Mouse (Mus musculus): ENCODE data around the gene Taf3. TPM values are rescaled to one million over a fixed set of nuclear protein-coding genes. Genes with fewer than 3 reads are reported as not detected.

Gene Taf3
- polyA plus RNA-seq, 1 experiment from 2014 or later, result 17.3 TPM

DNA sequence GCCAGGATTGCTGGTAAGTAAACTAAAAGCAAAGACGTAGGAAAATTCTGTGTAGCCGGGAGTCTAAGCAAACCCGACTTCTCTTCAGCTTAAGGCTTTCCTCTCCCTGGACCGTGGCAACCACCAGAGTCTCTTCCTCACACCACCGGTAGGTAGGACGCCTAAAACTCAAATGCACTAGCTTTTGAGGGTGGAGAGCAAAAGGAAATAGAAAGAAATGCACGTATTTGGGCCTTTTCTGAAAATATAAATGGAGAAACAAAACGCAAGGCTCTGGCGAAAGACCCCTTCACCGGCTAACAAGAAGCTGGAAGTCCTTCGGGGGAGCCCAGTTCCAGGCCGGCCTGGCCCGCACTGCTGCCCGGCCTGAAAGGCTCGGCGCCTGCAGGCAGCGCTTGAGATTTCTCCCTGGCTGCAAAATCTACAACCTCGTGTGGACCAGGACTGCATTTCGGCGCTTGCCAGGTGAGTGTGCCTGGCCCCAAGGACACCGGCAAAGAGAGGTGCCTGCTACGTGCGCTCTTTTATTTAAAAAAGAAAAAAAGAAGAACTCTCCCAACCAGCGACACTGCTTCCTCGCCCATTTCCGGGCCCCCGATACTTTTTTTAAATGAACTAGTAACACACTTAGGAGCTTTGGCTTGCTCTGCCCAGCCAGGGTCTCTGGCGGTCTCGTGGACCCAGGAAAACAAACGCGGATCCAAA is 171.6 kb downstream of the Taf3 start:
- H3K27me3 ChIP-seq, result peaks cover 96% of the 10 kb centered on the region
- peak overlapping the region; percentile 33 for H3K4me2 ChIP-seq
- no peak overlapping the region for H3K27ac ChIP-seq
- H3K9ac ChIP-seq, result no peak overlapping the region
- no peaks in the 10 kb centered on the region for H3K36me3 ChIP-seq (replicated peaks)
- no peaks in the 10 kb centered on the region for H3K9me3 ChIP-seq
- peaks cover 46% of the 10 kb centered on the region for H3K4me1 ChIP-seq
- no peak for ATAC-seq (ENCODE audit: low FRiP score)
- under 1% methylated on average over 31 of the region's 31 CpGs for WGBS
- peak overlapping the region; percentile 23 for H3K4me3 ChIP-seq (replicated peaks)

DNA sequence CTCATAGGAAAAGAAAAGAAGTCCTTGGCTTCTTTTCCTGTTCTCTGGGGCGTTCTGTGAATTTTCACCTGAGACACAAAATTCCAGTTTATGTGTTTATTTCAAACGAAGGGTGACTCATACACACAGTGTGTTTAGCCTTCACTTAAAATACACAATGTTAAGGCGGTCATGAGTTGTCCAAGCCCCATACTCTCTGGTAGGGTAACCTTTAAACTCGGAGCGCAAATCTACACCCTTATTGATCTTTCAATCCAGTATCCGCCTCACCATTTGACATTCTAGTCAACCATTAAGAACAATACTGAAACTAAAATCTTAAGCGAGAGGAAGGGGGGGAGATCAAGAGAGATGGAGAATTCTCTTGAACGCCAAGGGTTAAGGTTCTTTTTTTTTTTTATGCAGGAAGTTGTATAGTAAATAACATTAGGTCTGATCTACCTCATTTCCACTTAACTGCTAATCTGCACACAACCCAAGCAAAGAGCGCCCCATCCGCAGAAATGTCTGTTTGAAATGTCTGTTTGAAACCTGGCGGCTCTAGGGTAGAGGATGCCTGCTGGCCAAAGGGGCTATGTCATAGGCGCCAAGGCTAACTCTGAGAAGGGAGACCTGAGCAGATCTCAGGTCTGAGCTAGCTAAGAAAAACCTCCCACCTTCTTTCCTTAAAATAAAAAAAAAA is 172.6 kb downstream of the Taf3 start:
- Histone ChIP-seq H3K27me3 (peaks cover 96% of the 10 kb centered on the region), H3K27ac (no peak overlapping the region), H3K4me3 (replicated peaks) (no peak overlapping the region), H3K4me1 (peaks cover 38% of the 10 kb centered on the region), H3K9me3 (no peaks in the 10 kb centered on the region), H3K4me2 (no peak overlapping the region), H3K9ac (no peak overlapping the region), H3K36me3 (replicated peaks) (no peaks in the 10 kb centered on the region)
- WGBS, result 4% methylated on average over 12 of the region's 12 CpGs
- ATAC-seq (ENCODE audit: low FRiP score), result no peak

DNA sequence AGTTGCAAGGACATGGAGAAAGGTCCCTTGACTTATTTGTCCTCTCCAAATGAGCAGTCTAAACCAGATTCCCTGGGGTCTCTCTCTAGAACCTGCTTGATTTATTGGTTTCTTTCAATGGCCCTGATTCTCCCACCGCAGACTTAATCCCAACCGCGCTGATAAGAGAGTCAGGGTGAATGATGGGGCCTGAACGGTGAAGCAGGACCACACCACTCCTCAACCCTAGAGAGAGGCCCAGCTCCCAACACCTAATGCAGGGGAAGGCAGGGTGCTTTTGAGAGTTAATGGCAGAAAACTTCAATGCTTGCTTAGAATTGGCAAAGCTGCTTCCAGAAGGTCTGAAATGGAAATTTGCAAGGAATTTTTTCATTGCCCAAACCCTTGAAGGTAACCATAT is 173.2 kb downstream of the Taf3 start:
- no peak for ATAC-seq (ENCODE audit: low FRiP score)
- H3K9ac ChIP-seq, result no peak overlapping the region
- no peak overlapping the region for H3K4me2 ChIP-seq

DNA sequence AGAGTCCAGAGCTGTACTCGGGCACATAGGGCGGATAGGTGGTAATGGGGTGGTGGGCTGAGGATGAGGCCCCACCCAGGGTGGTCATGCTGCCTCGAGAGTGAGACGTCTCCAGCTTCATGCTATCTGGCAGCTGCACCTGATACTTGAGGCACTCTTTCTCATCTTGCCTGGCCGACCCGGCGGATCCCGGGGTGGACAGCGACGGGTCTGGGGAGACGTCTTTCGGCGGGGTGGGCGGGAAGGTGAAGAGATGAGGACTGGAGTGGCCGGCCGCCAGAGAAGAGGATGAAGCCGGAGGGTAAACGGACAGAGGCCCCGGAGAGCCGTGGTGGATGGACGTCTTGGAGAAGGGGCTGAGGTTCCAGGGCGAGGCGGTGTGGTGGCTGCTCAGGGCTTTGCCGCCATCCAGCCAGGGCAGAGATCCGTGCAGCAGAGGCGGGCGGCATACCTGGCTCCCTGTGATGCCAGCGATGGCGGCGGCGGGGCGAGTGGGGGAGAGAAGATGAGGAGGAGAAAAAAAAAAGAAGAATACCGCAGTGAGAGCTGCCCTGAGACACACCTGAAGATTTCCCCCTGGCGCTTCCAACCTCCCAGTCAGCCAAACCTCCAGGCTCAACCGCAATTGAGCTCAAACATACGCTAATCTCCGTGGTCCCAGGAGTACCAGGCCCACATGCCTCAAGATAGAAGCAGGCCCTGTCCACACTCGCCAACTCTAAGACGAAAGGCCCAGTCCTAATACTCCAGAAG is 173.8 kb downstream of the Taf3 start:
- no peaks in the 10 kb centered on the region for H3K9me3 ChIP-seq
- no peaks in the 10 kb centered on the region for H3K36me3 ChIP-seq (replicated peaks)
- H3K4me3 ChIP-seq (replicated peaks), result no peak overlapping the region
- no peak for ATAC-seq (ENCODE audit: low FRiP score)
- H3K27ac ChIP-seq, result no peak overlapping the region
- H3K4me2 ChIP-seq, result peak overlapping the region; percentile 17; the same call in 1 of the 2 replicates
- H3K27me3 ChIP-seq, result peaks cover 96% of the 10 kb centered on the region
- H3K4me1 ChIP-seq, result peaks cover 33% of the 10 kb centered on the region
- H3K9ac ChIP-seq, result no peak overlapping the region
- WGBS, result 3% methylated on average over 36 of the region's 39 CpGs

More for the DNA sequence above, 173.2 kb downstream of the Taf3 start:
- H3K4me3 ChIP-seq (replicated peaks), result no peak overlapping the region
- no peaks in the 10 kb centered on the region for H3K36me3 ChIP-seq (replicated peaks)
- H3K27ac ChIP-seq, result no peak overlapping the region
- no peaks in the 10 kb centered on the region for H3K9me3 ChIP-seq
- H3K4me1 ChIP-seq, result peaks cover 36% of the 10 kb centered on the region
- 3% methylated on average over 4 of the region's 4 CpGs for WGBS
- peaks cover 96% of the 10 kb centered on the region for H3K27me3 ChIP-seq

DNA sequence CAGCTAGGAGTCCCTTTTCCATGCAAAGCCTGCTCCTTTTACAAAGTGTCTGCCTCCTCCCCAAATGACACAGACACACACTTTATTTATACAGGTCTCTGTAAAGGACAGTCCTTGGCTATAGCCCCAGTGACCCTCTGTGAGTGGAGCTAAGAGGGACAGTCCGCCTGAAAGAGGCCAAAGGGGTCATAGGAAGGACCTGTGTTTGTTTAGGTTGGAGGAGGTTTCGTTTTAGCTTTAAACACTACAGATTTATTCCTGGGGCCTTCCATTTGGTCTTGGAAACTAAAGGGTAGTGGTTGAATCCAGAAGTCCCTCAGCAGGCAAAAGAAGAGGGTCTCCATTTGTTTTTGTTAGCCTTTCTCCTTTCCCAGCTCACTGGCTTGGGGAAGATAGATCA is 174.6 kb downstream of the Taf3 start:
- Histone ChIP-seq H3K27ac (no peak overlapping the region), H3K9me3 (no peaks in the 10 kb centered on the region), H3K4me2 (no peak overlapping the region), H3K36me3 (replicated peaks) (no peaks in the 10 kb centered on the region), H3K4me3 (replicated peaks) (no peak overlapping the region), H3K27me3 (peaks cover 96% of the 10 kb centered on the region), H3K9ac (no peak overlapping the region), H3K4me1 (peaks cover 27% of the 10 kb centered on the region)
- WGBS, result 10% methylated on average over 2 of the region's 2 CpGs
- ATAC-seq (ENCODE audit: low FRiP score), result no peak

DNA sequence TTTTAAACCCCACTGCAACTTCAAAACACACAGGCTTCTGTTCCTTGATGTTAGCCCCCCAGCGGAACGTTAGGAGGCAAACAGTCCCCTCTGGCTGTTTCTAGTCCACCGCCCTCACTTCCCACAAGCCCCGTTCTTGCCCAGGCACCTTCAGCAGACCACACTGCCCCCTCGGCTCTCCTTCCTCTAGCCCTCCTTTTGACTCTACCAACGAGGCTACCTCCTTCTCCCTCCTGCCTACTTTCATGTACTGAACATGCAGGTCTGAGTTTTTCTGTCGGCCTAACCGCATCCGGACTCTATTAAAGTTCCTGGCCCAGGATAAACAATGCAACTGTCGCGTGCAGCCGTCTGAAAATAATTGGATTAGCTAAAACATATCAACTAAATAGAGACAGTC is 175.7 kb downstream of the Taf3 start:
- H3K9ac ChIP-seq, result no peak overlapping the region
- WGBS, result 1% methylated on average over 12 of the region's 12 CpGs
- peak; percentile 3; the same call in 1 of the 2 replicates for ATAC-seq (ENCODE audit: low FRiP score)
- H3K9me3 ChIP-seq, result no peaks in the 10 kb centered on the region
- peaks cover 19% of the 10 kb centered on the region for H3K4me1 ChIP-seq
- H3K27me3 ChIP-seq, result peaks cover 87% of the 10 kb centered on the region
- H3K4me3 ChIP-seq (replicated peaks), result 0 out of 2 replicates have a peak overlapping the region, but pooled peaks have one; percentile 16
- H3K4me2 ChIP-seq, result peak overlapping the region; percentile 36; the same call in 1 of the 2 replicates
- H3K36me3 ChIP-seq (replicated peaks), result no peaks in the 10 kb centered on the region
- H3K27ac ChIP-seq, result no peak overlapping the region

DNA sequence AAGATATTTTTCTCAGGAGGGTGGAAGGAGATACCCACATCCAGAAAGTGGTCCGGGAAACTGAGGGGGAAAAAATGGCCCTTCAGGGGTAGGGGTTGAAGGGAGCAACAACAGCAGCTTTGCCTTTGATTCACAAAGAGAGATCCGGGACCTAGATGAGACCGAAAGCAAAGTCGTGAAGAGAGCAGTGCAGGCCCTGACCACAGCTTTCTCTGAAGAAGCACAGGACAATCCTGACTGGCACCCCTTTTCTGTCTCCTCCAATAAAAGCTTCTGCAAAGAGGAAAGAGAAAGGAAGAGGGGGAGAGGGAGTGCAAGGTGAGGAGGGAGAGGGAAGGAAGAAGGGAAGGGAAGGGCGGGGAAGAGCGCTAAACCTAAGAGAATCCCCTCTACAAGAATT is 176.6 kb downstream of the Taf3 start:
- ATAC-seq (ENCODE audit: low FRiP score), result no peak
- Histone ChIP-seq H3K4me3 (replicated peaks) (no peak overlapping the region), H3K9me3 (no peaks in the 10 kb centered on the region), H3K4me2 (no peak overlapping the region), H3K36me3 (replicated peaks) (no peaks in the 10 kb centered on the region), H3K4me1 (peaks cover 12% of the 10 kb centered on the region), H3K9ac (no peak overlapping the region), H3K27me3 (peaks cover 82% of the 10 kb centered on the region), H3K27ac (no peak overlapping the region)
- WGBS, result 6% methylated on average over 6 of the region's 6 CpGs

DNA sequence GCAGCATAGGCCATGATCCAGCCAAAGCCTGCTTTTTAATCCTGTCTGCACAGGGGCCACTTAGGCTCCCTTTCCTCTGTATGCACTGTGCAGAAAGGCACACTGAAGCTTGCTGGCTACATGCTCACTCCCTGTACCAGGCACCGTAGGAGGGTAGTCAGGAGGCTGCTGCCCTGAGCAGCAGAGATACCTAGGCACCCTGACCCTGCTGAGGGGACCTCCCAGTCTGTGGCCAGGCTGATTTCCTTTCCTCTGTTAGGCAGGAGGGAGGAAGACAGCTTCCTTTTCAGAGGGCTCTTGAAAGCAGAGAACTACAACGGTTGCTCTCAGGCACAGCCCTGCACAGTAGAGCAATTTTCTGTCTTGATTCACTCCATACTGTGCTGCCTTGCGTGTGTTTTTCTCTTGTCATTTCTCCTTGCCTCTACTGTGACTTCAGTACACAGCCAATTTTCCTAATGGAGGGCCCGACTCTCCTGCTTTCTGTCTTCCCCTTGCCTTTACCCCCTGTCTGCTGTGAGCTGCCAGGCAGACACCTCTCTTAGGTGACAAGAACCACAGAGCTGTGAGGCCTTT is 177.2 kb downstream of the Taf3 start:
- no peak overlapping the region for H3K9ac ChIP-seq
- H3K4me3 ChIP-seq (replicated peaks), result no peak overlapping the region
- H3K4me1 ChIP-seq, result peaks cover 11% of the 10 kb centered on the region
- H3K27me3 ChIP-seq, result peaks cover 76% of the 10 kb centered on the region
- no peak overlapping the region for H3K4me2 ChIP-seq
- ATAC-seq (ENCODE audit: low FRiP score), result no peak
- H3K36me3 ChIP-seq (replicated peaks), result no peaks in the 10 kb centered on the region
- no peaks in the 10 kb centered on the region for H3K9me3 ChIP-seq
- H3K27ac ChIP-seq, result no peak overlapping the region
- 15% methylated on average over 4 of the region's 4 CpGs for WGBS

DNA sequence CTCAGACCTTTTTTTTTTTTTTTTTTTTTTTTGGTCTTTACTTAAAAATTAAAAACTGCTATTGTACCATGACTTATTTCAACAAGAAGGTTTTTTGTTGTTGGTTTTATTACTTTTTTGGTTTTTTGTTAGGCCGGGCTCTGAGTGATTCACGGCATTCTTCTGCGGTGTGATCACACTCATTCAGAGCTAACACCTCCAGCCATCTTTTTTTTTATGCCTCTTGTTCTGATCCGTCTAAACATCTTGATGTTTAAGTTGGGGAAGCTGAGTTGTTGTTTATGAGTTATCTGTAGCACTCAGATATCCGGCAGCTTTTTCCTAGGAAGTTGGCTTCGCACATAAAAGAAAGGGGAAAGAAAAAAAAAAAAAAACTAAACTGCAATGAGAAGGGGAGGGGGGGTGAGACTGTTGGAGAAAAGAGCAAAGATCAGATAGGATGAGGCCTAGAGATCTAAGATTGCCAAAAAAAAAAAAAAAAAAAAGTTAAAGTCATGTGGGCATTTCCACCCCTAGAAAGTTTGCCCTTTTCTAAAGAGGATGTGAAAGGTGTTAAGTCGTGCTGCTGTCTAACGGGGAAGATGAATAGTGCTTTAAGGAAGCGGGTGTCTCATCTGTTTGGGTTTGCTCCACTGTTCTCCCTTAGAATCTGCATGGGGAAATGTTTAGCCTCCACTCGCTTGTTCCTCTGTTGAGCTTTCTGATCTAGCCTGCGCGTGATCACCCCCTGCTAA is 181.1 kb downstream of the Taf3 start:
- Histone ChIP-seq H3K27me3 (peaks cover 37% of the 10 kb centered on the region), H3K9ac (no peak overlapping the region), H3K36me3 (replicated peaks) (no peaks in the 10 kb centered on the region), H3K9me3 (no peaks in the 10 kb centered on the region), H3K4me2 (no peak overlapping the region), H3K4me1 (no peaks in the 10 kb centered on the region), H3K4me3 (replicated peaks) (no peak overlapping the region), H3K27ac (no peak overlapping the region)
- 76% methylated on average over 12 of the region's 12 CpGs for WGBS
- no peak for ATAC-seq (ENCODE audit: low FRiP score)

Data from forebrain, embryonic 12.5 days (tissue).